Mouse (Mus musculus) myocyte (in vitro differentiated cells): ENCODE results near the gene Pax4. TPM values are rescaled to one million over a fixed set of nuclear protein-coding genes. Genes with fewer than 3 reads are reported as not detected.
A peak's percentile ranks its signal among the peaks of the same experiment; 100 is the strongest.

ENCODE experiments used
- H3K27me3 ChIP-seq: one replicate; pipeline ENCODE4 v1.6.1; 2011; ENCODE audit not compliant: control insufficient read depth, insufficient read depth, insufficient read length
- H3K36me3 ChIP-seq: one replicate; pipeline ENCODE4 v1.6.1; 2011; ENCODE audit not compliant: control insufficient read depth, insufficient read depth
- H3K4me2 ChIP-seq: one replicate; pipeline ENCODE4 v1.6.1; 2011; ENCODE audit warnings: low read depth, control low read depth
- H3K4me3 ChIP-seq: one replicate; pipeline ENCODE4 v1.5.1; 2011; ENCODE audit warnings: mild to moderate bottlenecking, control low read depth, moderate library complexity
- H3K79me2 ChIP-seq: one replicate; pipeline ENCODE4 v1.6.1; 2011; ENCODE audit not compliant: control insufficient read depth, insufficient read depth
- H3ac ChIP-seq: one replicate; pipeline ENCODE4 v1.6.1; 2011; ENCODE audit not compliant: control insufficient read depth, insufficient read length
- CEBPB ChIP-seq: IDR thresholded peaks from 2 replicates; pipeline ENCODE4 v1.6.1; 2011; ENCODE audit warnings: mild to moderate bottlenecking, moderate library complexity; ENCODE audit not compliant: poor library complexity, insufficient read depth, severe bottlenecking
- E2F4 ChIP-seq: IDR thresholded peaks from one replicate; pipeline ENCODE4 v1.6.1; 2011; ENCODE audit warnings: mild to moderate bottlenecking, control low read depth, moderate library complexity; ENCODE audit not compliant: insufficient read depth
- MAX ChIP-seq: IDR thresholded peaks from one replicate; pipeline ENCODE4 v1.6.1; 2011; ENCODE audit warnings: low read depth, mild to moderate bottlenecking, control low read depth
- MYOD1 ChIP-seq, 3 experiments: IDR thresholded peaks; one replicate each; pipeline ENCODE4 v1.6.1; 2011; ENCODE audit warnings: control low read depth in 2 of 3, low read depth in 2 of 3, mild to moderate bottlenecking in 2 of 3, moderate library complexity in 1 of 3; ENCODE audit not compliant: insufficient read length in 2 of 3, control insufficient read depth in 1 of 3
- MYOG ChIP-seq, 3 experiments: IDR thresholded peaks; one replicate each; pipeline ENCODE4 v1.6.1; 2011; ENCODE audit warnings: control low read depth in 2 of 3, low read depth in 2 of 3, mild to moderate bottlenecking in 2 of 3; ENCODE audit not compliant: insufficient read length in 2 of 3, control insufficient read depth in 1 of 3, insufficient read depth in 1 of 3
- POLR2A ChIP-seq: IDR thresholded peaks from one replicate; pipeline ENCODE4 v1.6.1; 2011; ENCODE audit warnings: low read depth, mild to moderate bottlenecking, control low read depth, moderate library complexity; ENCODE audit not compliant: insufficient read length
- POLR2AphosphoS2 ChIP-seq: IDR thresholded peaks from one replicate; pipeline ENCODE4 v1.6.1; 2011; ENCODE audit warnings: low read depth, control low read depth; ENCODE audit not compliant: insufficient read length
- REST ChIP-seq: IDR thresholded peaks from one replicate; pipeline ENCODE4 v1.6.1; 2011; ENCODE audit warnings: mild to moderate bottlenecking, control low read depth, moderate library complexity; ENCODE audit not compliant: insufficient read depth, insufficient read length
- SRF ChIP-seq: IDR thresholded peaks from one replicate; pipeline ENCODE4 v1.6.1; 2011; ENCODE audit warnings: low read depth; ENCODE audit not compliant: control insufficient read depth, insufficient read length
- TCF12 ChIP-seq: IDR thresholded peaks from one replicate; pipeline ENCODE4 v1.6.1; 2011; ENCODE audit warnings: mild to moderate bottlenecking, control low read depth; ENCODE audit not compliant: poor library complexity, insufficient read depth, severe bottlenecking
- TCF3 ChIP-seq: IDR thresholded peaks from one replicate; pipeline ENCODE4 v1.6.1; 2011; ENCODE audit warnings: low read depth, control low read depth; ENCODE audit not compliant: insufficient read length
- USF1 ChIP-seq: IDR thresholded peaks from one replicate; pipeline ENCODE4 v1.6.1; 2011; ENCODE audit warnings: low read depth, mild to moderate bottlenecking, control low read depth, moderate library complexity
- polyA plus RNA-seq: library from polyadenylated mRNA; unstranded; fragments of >200 nt; fragmentation: generic; extraction: Trizol; gene quantifications from one replicate; pipeline ENCODE4 v1.2.1, GENCODE M21; 2012; ENCODE audit warnings: missing spikeins

The Pax4 gene
- polyA plus RNA-seq, 1 experiment: not detected

DNA sequence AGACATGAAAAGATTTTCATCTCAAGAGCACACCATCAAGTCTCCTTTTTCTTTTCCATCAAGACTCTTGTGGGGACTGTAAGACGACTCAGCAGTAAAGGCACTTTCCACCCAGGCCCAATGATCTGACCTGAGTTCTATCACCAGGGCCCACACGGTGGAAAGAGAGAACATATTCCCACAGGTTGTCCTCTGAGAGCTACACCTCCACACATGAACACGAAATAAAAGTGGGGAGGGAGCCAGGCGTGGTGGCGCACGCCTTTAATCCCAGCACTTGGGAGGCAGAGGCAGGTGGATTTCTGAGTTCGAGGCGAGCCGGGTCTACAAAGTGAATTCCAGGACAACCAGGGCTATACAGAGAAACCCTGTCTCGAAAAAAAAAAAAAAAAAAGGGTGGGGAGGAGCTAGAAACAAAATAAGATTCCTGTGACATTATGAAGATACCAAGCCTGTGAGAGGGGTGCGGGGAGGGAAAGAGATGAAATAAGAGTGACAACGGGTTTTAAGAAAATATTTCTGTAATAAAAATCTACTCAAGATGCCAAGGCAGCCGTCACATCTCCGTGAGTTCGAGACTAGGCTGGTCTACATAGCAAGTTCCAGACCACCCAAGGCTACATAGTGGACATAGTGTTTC is 26.4 kb downstream of the Pax4 start:
- TF ChIP-seq USF1 (no peak), REST (no peak), CEBPB (no peak), SRF (no peak), MYOD1 (IDR thresholded peaks at IDR 0.05; ENCODE audit: control insufficient read depth in 1 of 3, insufficient read length in 2 of 3, low read depth in 2 of 3) (no peak), MAX (no peak), POLR2AphosphoS2 (no peak), TCF3 (no peak)
- no peaks in the 10 kb centered on the region for H3K27me3 ChIP-seq
- peak overlapping the region; percentile 82 for H3K4me3 ChIP-seq
- no peak overlapping the region for H3ac ChIP-seq
- peaks cover 29% of the 10 kb centered on the region for H3K79me2 ChIP-seq
- H3K4me2 ChIP-seq: peak overlapping the region; percentile 89
- no peaks in the 10 kb centered on the region for H3K36me3 ChIP-seq

DNA sequence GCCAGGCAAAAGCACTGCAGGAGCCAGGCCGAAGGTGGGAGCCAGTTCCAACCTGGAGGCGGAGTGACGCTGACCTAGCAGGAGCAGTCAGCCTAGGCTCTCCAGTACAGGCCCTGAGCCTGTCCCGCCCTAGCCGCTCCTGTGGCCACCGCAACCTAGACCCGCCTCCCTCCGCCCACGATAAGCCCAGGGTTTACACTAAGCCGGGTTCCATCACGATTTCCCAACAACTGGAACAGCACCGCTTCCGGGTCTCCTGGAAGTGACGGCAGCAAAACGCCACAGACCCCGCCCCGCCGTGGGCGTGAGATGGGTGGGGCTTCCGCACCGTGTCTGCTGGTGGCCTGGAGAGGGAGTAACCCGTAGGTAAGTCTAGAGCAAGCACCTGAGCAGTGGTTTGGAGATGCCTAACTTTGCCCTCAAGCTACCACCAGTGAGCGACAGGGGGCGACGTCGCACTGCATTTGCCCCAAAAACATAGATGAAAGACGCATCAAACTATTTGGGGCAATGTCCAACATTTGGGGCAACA is 27.6 kb downstream of the Pax4 start:
- H3K4me2 ChIP-seq: peak overlapping the region; percentile 89
- peak overlapping the region; percentile 42 for H3ac ChIP-seq
- peaks cover 29% of the 10 kb centered on the region for H3K79me2 ChIP-seq
- TF ChIP-seq MAX (no peak), E2F4 (no peak), CEBPB (peak; percentile 80), TCF12 (no peak), POLR2A (peak; percentile 88), SRF (peak; percentile 18), POLR2AphosphoS2 (peak; percentile 83), REST (no peak)
- peak overlapping the region; percentile 82 for H3K4me3 ChIP-seq
- no peaks in the 10 kb centered on the region for H3K36me3 ChIP-seq
- no peaks in the 10 kb centered on the region for H3K27me3 ChIP-seq

DNA sequence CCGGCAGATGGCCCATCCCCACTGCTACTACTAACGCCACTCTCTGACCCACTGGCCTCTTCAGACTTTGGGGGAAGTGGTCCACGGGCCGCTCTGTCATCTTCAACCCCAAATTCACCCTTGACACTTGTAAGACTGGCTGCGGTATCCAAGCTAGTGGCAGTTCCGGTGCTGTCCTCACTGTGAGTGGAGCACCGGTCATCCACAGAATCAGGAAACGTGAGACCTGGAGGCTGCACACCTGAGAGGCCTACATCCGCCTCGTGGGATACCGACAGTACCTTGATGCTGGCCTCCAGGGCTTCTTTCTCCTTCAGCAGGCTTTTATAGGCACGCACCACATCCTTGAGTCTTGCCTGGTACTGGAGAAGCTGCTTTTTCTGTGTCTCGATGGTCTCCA is 28.3 kb downstream of the Pax4 start:
- Histone ChIP-seq H3K4me3 (peak overlapping the region; percentile 82), H3K4me2 (peak overlapping the region; percentile 89), H3ac (peak overlapping the region; percentile 42), H3K27me3 (no peaks in the 10 kb centered on the region), H3K79me2 (peaks cover 29% of the 10 kb centered on the region), H3K36me3 (no peaks in the 10 kb centered on the region)
- TF ChIP-seq POLR2A: no peak
- no peak for TF ChIP-seq CEBPB
- TF ChIP-seq USF1: no peak
- no peak for TF ChIP-seq TCF3
- TF ChIP-seq MYOD1 (IDR thresholded peaks at IDR 0.05; ENCODE audit: control insufficient read depth in 1 of 3, insufficient read length in 2 of 3, low read depth in 2 of 3): no peak
- no peak for TF ChIP-seq MAX
- no peak for TF ChIP-seq E2F4
- TF ChIP-seq POLR2AphosphoS2: no peak
- TF ChIP-seq SRF: no peak
- TF ChIP-seq TCF12: no peak
- TF ChIP-seq MYOG (IDR thresholded peaks at IDR 0.05; ENCODE audit: control insufficient read depth in 1 of 3, insufficient read depth in 1 of 3, insufficient read length in 2 of 3, low read depth in 2 of 3): no peak
- TF ChIP-seq REST: no peak

DNA sequence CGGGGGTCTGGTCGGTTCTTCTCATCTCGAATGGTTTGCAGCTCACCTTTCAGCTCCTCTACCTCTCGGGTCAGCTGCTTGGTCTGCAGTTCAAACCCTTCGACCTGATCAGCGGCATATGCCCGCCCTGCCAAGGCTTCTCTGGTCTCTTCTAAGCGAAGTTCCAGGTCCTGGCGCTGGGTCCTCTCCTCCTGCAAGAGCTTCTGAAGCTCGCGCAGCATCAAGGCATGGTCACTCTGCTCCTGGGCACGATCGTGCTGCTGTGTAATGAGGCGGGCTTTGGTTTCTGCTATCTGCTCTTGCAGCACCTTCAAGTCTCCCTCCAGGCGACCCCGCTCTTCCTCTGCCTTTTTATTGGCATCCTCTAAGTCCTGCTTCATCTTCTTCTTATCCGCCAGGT is 28.8 kb downstream of the Pax4 start:
- H3K36me3 ChIP-seq: no peaks in the 10 kb centered on the region
- peaks cover 29% of the 10 kb centered on the region for H3K79me2 ChIP-seq
- peak overlapping the region; percentile 89 for H3K4me2 ChIP-seq
- H3ac ChIP-seq: no peak overlapping the region
- no peaks in the 10 kb centered on the region for H3K27me3 ChIP-seq
- peak overlapping the region; percentile 82 for H3K4me3 ChIP-seq
- TF ChIP-seq REST (no peak), MYOG (IDR thresholded peaks at IDR 0.05; ENCODE audit: control insufficient read depth in 1 of 3, insufficient read depth in 1 of 3, insufficient read length in 2 of 3, low read depth in 2 of 3) (no peak), TCF3 (no peak), POLR2A (no peak), TCF12 (no peak), CEBPB (no peak), MYOD1 (IDR thresholded peaks at IDR 0.05; ENCODE audit: control insufficient read depth in 1 of 3, insufficient read length in 2 of 3, low read depth in 2 of 3) (no peak), SRF (no peak), E2F4 (no peak), USF1 (no peak), POLR2AphosphoS2 (no peak), MAX (no peak)

DNA sequence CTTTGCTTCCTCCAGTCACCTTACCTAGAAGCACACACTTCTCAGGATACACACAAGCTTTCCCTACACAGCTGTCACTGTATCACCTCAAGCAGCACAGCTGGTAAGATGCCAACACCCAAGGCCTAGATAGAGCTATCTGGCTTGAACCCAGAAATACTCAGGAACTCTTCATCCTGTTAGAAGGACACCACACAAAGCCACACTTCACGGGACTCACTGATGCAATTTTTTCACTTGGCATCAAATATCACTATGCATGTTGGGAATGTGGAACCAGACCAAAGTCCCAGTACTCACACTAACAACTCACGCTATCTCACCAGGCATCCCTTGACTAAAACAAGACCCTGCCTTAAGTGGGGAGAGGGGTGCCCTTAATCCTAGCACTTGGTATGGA is 29.5 kb downstream of the Pax4 start:
- Histone ChIP-seq H3K4me3 (peak overlapping the region; percentile 82), H3ac (no peak overlapping the region), H3K79me2 (peaks cover 29% of the 10 kb centered on the region), H3K27me3 (no peaks in the 10 kb centered on the region), H3K4me2 (peak overlapping the region; percentile 89), H3K36me3 (no peaks in the 10 kb centered on the region)
- TF ChIP-seq POLR2A (no peak), MAX (no peak), TCF3 (no peak), MYOD1 (IDR thresholded peaks at IDR 0.05; ENCODE audit: control insufficient read depth in 1 of 3, insufficient read length in 2 of 3, low read depth in 2 of 3) (peak in 1 of 3 experiments; percentile 23), CEBPB (no peak), REST (no peak), USF1 (no peak), TCF12 (no peak)
